Mouse (Mus musculus) midbrain, postnatal 0 days (tissue): ENCODE data around the gene Naif1. TPM values are rescaled to one million over a fixed set of nuclear protein-coding genes. Genes with fewer than 3 reads are reported as not detected.

Experiments
- ATAC-seq: fragments of 200-750 bp; cut with Nextera tagmentation; 2 replicates; pipeline ENCODE4 v1.8.0; 2017; ENCODE audit warnings: moderate number of reproducible peaks, mild to moderate bottlenecking, moderate TSS enrichment, moderate library complexity; ENCODE audit not compliant: low FRiP score
- DNase-seq: peaks from one replicate; pipeline ENCODE4 v3.0.0-alpha.2; 2015; ENCODE audit warnings: low spot score
- H3K27ac ChIP-seq: fragments of 300-500 bp; sonication (generic); 2 replicates; pipeline ENCODE4 v1.5.1; 2014; ENCODE audit warnings: low read depth, mild to moderate bottlenecking, low read length, mixed read lengths
- H3K27me3 ChIP-seq: fragments of 300-500 bp; sonication (generic); 2 replicates; pipeline ENCODE4 v1.6.1; 2014; ENCODE audit warnings: low read length, control low read depth, mixed read lengths; ENCODE audit not compliant: insufficient read depth
- H3K36me3 ChIP-seq: fragments of 300-500 bp; sonication (generic); 2 replicates; pipeline ENCODE4 v1.6.1; 2014; ENCODE audit warnings: low read length, control low read depth, mixed read lengths; ENCODE audit not compliant: insufficient read depth
- H3K4me1 ChIP-seq: fragments of 300-500 bp; sonication (generic); 2 replicates; pipeline ENCODE4 v1.6.1; 2014; ENCODE audit warnings: mild to moderate bottlenecking, control low read depth, antibody characterized with exemption, low read length, mixed read lengths; ENCODE audit not compliant: insufficient read depth
- H3K4me2 ChIP-seq: fragments of 300-500 bp; sonication (generic); 2 replicates; pipeline ENCODE4 v1.6.1; 2014; ENCODE audit warnings: low read depth, mild to moderate bottlenecking, low read length, mixed read lengths; ENCODE audit not compliant: poor library complexity, severe bottlenecking
- H3K4me3 ChIP-seq: fragments of 300-500 bp; sonication (generic); 2 replicates; pipeline ENCODE4 v1.5.1; 2014; ENCODE audit warnings: low read depth, mild to moderate bottlenecking, low read length, moderate library complexity
- H3K9ac ChIP-seq: fragments of 300-500 bp; sonication (generic); replicated peaks from 2 replicates; pipeline ENCODE4 v1.6.1; 2014; ENCODE audit warnings: mild to moderate bottlenecking, low read length, moderate library complexity, mixed read lengths; ENCODE audit not compliant: poor library complexity, severe bottlenecking
- H3K9me3 ChIP-seq: fragments of 300-500 bp; sonication (generic); 2 replicates; pipeline ENCODE4 v1.6.1; 2016; ENCODE audit warnings: low read length, control low read depth
- CTCF ChIP-seq: IDR thresholded peaks from 2 replicates; pipeline ENCODE4 v1.5.1; 2016; ENCODE audit warnings: antibody characterized with exemption, mild to moderate bottlenecking
- whole genome bisulfite sequencing: fragments of 180-500 bp; shearing (Covaris S2); extraction: QIAGEN DNeasy Blood & Tissue Kit; methylation state at CpG from one replicate; pipeline ENCODE4 v1.1.7; 2014; 5-methylcytosine and 5-hydroxymethylcytosine counted together
- polyA plus RNA-seq: library from polyadenylated mRNA; unstranded; fragments of >200 nt; fragmentation: Nextera tagmentation; extraction: Ambion mirVana; gene quantifications from 2 replicates; pipeline ENCODE4 v1.2.1, GENCODE M21; 2015
- total RNA-seq: library from RNA; depleted of rRNA; stranded (reverse); fragments of >200 nt; gene quantifications from 2 replicates; pipeline ENCODE4 v1.2.3, GENCODE M21; 2014

Naif1 gene
- total and polyA plus RNA-seq, 2 experiments from 2014 or later = 3.0 to 3.2 TPM

DNA sequence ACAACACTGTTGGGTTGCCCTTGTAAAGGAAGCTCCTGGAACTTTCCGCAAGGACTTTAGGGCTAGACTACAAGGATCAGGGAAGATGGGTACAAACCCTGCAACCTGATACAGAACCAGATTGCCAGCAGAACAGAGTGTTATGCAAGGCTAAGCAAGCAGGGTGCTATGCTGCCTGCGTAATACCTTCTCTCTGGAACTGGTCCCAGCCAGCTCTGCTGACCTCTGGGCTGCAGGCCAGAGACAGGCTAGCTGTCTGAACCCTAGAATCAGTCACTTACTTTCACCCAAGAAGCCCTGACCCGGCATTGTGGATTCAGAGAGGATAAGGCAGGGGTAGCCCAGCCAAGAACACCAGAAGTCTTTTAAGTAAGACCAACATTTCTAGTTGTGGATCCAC lies 30.9 kb upstream of the Naif1 start:
- no peak for DNase-seq
- no peak overlapping the region for H3K4me3 ChIP-seq
- no peaks in the 10 kb centered on the region for H3K9me3 ChIP-seq
- peaks cover 69% of the 10 kb centered on the region for H3K36me3 ChIP-seq
- no peak for ATAC-seq
- WGBS = 92% methylated on average over 3 of the region's 3 CpGs
- H3K4me2 ChIP-seq = no peak overlapping the region
- no peak for TF ChIP-seq CTCF
- H3K9ac ChIP-seq = no peak overlapping the region
- no peak overlapping the region for H3K27ac ChIP-seq
- 0 out of 2 replicates have a peak, but pooled peaks cover under 1% of the 10 kb centered on the region for H3K4me1 ChIP-seq
- no peaks in the 10 kb centered on the region for H3K27me3 ChIP-seq

DNA sequence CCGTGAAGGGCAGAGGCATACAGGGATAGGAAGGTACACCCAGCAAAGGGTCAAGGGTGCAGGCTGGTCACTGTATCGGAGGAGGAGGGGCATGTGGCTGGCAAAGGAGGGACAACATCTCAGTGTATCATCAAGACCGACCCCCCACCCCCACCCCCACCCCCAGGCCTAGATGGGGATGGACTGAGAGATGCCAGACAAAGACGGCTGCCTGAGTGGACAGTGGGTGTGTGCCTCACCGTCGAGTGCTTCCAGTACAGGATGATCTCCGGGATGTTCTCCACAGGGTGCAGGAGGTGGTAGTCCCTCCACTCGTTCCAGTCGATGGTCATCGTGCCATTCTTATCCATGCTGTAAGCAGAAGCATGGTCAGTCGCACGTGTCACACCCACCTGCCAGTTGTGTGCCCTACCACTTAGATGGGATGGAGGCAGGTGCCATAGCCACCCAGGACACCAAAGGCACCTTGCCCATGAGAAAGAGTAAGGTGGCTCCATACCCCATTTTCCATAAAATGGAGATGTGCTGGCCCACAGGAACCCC lies 30.1 kb upstream of the Naif1 start:
- no peak for TF ChIP-seq CTCF
- Histone ChIP-seq H3K4me3 (no peak overlapping the region), H3K9me3 (no peaks in the 10 kb centered on the region), H3K9ac (no peak overlapping the region), H3K27ac (no peak overlapping the region), H3K27me3 (no peaks in the 10 kb centered on the region), H3K4me1 (peaks cover 8% of the 10 kb centered on the region; the same call in 1 of the 2 replicates), H3K36me3 (peaks cover 62% of the 10 kb centered on the region), H3K4me2 (no peak overlapping the region)
- DNase-seq = no peak
- no peak for ATAC-seq
- WGBS = 93% methylated on average over 12 of the region's 12 CpGs

DNA sequence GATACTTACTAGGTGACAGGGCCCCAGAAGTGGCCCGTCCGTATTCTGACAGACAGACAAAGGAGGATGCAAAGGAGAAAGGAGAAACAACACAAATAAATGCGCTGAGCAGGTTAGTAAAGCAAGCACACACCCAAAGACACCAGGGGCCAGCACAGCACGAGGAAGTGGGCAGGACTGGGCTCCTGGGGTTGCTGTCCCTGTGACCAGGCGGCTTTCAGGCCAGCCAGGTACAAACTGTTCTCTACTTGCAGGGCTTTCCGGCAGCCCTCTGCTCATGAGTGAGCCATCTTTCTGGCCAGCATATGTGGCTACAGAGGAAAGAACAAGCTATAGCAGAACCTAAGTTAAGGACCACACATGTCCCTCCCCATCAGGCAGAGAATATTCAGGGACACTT lies 29.6 kb upstream of the Naif1 start:
- 84% methylated on average over 6 of the region's 6 CpGs for WGBS
- ATAC-seq = no peak
- Histone ChIP-seq H3K9ac (no peak overlapping the region), H3K9me3 (no peaks in the 10 kb centered on the region), H3K4me2 (no peak overlapping the region), H3K27ac (no peak overlapping the region), H3K4me3 (no peak overlapping the region), H3K36me3 (peaks cover 57% of the 10 kb centered on the region), H3K27me3 (no peaks in the 10 kb centered on the region), H3K4me1 (peaks cover 8% of the 10 kb centered on the region; the same call in 1 of the 2 replicates)
- DNase-seq = no peak
- TF ChIP-seq CTCF = no peak

DNA sequence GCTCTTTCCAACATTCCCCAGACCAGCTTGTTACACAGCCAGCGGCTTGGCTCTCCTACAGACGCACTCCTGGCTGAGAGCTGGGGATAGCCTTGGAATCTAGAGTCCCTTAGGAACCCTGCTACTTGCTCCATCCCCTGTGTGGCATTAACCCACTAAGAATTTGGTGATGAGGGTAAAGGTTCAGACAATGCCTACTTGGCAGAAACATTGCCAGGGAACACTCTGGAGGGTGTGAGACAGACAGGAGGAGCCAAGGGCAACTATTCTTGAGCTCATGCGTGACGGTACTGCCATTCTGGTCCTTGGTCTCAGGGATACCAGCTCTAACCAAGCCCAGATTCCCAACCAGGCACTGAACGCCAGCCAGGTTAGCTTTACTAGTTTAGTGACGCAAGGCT lies 28.4 kb upstream of the Naif1 start:
- Histone ChIP-seq H3K9ac (no peak overlapping the region), H3K27ac (no peak overlapping the region), H3K4me2 (no peak overlapping the region), H3K9me3 (no peaks in the 10 kb centered on the region), H3K4me1 (peaks cover 8% of the 10 kb centered on the region; the same call in 1 of the 2 replicates), H3K36me3 (peaks cover 45% of the 10 kb centered on the region), H3K4me3 (no peak overlapping the region), H3K27me3 (no peaks in the 10 kb centered on the region)
- no peak for TF ChIP-seq CTCF
- ATAC-seq = no peak
- 92% methylated on average over 6 of the region's 6 CpGs for WGBS
- no peak for DNase-seq

DNA sequence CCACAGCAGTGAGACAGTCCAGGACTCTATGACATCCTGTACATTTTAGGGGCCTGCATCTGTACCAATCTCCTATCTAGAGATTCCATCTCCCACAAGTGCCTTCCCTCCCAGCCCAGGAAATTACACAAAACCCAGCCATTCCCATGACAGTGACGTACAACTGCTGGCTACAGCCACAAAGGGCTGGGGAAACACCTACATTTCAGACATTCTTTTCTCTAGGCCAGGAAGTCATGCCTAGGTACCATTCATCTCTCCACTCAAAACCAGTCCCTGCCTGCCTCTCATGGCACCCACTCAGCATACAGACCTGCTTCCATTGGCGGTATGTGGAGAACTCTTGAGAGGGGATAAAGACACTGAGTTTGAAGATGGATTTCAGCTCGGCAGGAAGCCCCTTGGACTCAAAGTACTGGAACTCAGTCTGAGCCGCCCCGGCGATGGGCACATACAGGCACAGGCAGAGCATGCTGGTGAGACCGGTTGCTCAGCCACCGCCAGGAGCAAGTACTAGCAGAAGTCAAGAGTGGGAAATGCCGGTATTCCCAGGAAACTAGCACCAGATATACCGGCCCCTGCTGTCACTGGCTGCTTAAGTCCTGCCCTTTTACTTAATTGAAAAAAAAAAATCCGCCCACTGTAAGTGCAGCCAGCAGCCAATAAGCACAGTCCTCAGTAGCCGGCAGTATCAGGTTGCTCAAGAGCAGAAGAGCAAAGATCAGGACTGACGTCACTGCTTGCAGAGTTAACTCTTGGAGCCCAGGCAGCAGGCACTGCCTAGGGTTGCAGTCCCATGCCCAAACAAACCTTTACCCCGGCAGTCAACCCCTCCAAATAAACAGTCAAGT lies 26.6 kb upstream of the Naif1 start:
- Histone ChIP-seq H3K27me3 (no peaks in the 10 kb centered on the region), H3K4me2 (peak overlapping the region; percentile 67), H3K9ac (peak overlapping the region; percentile 57), H3K4me3 (peak overlapping the region; percentile 39), H3K9me3 (no peaks in the 10 kb centered on the region), H3K27ac (peak overlapping the region; percentile 77), H3K4me1 (peaks cover 10% of the 10 kb centered on the region), H3K36me3 (peaks cover 27% of the 10 kb centered on the region)
- 2% methylated on average over 14 of the region's 14 CpGs for WGBS
- TF ChIP-seq CTCF = no peak; the same call in 1 of the 2 replicates
- ATAC-seq (peak; percentile 75), DNase-seq (peak; percentile 92)

DNA sequence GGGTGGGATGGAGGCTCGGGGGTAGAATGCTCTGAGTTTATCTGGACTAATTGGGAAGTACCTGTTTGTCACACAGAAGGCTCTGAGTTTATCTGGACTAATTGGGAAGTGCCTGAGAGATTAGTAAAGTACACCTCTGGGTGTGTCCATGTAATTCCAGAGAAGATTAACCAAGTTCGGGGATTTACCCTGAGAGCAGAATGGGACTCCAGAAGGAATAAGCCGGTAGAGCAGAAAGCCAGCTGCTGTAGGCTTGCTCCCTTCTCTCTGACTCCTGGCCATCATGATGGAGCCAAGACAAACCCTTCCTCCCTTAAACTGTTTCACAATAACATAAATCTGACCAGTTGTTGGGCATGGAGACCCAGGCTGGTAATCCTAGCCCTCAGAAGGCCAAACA lies 25.5 kb upstream of the Naif1 start:
- no peaks in the 10 kb centered on the region for H3K27me3 ChIP-seq
- 35% methylated on average over 3 of the region's 3 CpGs for WGBS
- DNase-seq = no peak
- H3K9me3 ChIP-seq = no peaks in the 10 kb centered on the region
- H3K27ac ChIP-seq = peak overlapping the region; percentile 77
- TF ChIP-seq CTCF = no peak
- no peak overlapping the region for H3K4me2 ChIP-seq
- no peak overlapping the region for H3K9ac ChIP-seq
- peaks cover 16% of the 10 kb centered on the region for H3K36me3 ChIP-seq
- no peak for ATAC-seq
- H3K4me3 ChIP-seq = no peak overlapping the region
- H3K4me1 ChIP-seq = peaks cover 18% of the 10 kb centered on the region
